ENCODE assay signal across 29 mouse cellular contexts in the genomic region with DNA sequence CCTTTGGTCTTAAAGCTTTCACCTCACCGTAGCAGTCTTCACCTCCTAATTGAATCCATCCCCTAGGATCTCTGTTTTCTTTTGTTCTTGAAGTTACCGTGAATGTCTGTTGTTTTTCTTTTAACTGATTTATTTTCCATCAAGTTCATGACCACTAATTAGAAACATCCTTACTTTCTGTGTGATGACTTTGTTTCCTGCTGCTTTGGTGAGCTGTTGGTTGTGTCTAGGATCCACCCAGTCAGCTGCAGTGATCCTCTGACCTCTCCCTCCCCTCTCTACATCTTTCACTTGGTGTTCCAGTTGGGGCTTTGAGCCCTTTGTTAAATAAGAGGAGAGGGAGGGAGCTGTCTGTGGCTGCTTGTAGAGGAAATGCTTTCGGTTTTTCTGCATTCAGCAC. TPM values are rescaled to one million over a fixed set of nuclear protein-coding genes. Genes with fewer than 3 reads are reported as not detected.
DNase-seq lines count a peak whose midpoint lies in the region; ATAC-seq and TF ChIP-seq lines count a peak whose summit lies in the region.
"Had no signal": no experiment of that assay in that cellular context is flagged by ENCODE, and none has a peak within 500 bp of the region (broad histone marks: within the 10 kb centered on the region; RNA-seq: fewer than 3 reads in every experiment).

No protein-coding gene starts in this region.

- TF ChIP-seq POLR2A in limb, embryonic 14.5 days (IDR thresholded peaks at IDR 0.05; ENCODE audit: borderline replicate concordance, extremely low read depth, insufficient read depth, insufficient read length), result no peak

- H3K4me2 ChIP-seq in midbrain, postnatal 0 days (ENCODE audit: low read depth, low read length, poor library complexity, severe bottlenecking), result no peak overlapping the region
- H3K4me2 ChIP-seq in embryonic facial prominence, embryonic 14.5 days (ENCODE audit: low read depth, low read length), result no peak overlapping the region
- H3K4me2 ChIP-seq in limb, embryonic 14.5 days (replicated peaks; ENCODE audit: low read depth, low read length, severe bottlenecking), result no peak overlapping the region
- H3K4me2 ChIP-seq: embryonic facial prominence, embryonic 12.5 days; heart, embryonic 12.5 days; liver, embryonic 13.5 days; lung, embryonic 14.5 days; neural tube, embryonic 12.5 days had no signal

- DNase-seq in midbrain, embryonic 10.5 days (ENCODE audit: low spot score), result no peak
- no peak for DNase-seq in midbrain, postnatal 0 days (ENCODE audit: low spot score)
- DNase-seq in embryo, embryonic 10.5 days (ENCODE audit: low spot score), result peak; percentile 67
- peak; percentile 52 for DNase-seq in embryonic facial prominence, embryonic 14.5 days (ENCODE audit: low spot score)
- DNase-seq in limb, embryonic 14.5 days (ENCODE audit: low spot score), result peak; percentile 3
- DNase-seq in left cerebral cortex, adult 18-20 months (ENCODE audit: low spot score in 2 of 2), result no peak
- no peak for DNase-seq in ovary, postnatal 10 days (ENCODE audit: low spot score)
- DNase-seq in layer of hippocampus, postnatal 14 days (ENCODE audit: low spot score in 2 of 2), result no peak
- DNase-seq: adrenal gland, postnatal 10 days; cerebellum, postnatal 10 days; gastrocnemius, postnatal 10 days; kidney, adult 2 months; layer of hippocampus, postnatal 36 days; left cerebral cortex, postnatal 4 days; liver, embryonic 13.5 days; lung, embryonic 14.5 days; lung, postnatal 36 days had no signal

- TF ChIP-seq CTCF in midbrain, postnatal 0 days (IDR thresholded peaks at IDR 0.05), result no peak

- H3K9me3 ChIP-seq in midbrain, embryonic 10.5 days (replicated peaks), result no peaks in the 10 kb centered on the region
- no peaks in the 10 kb centered on the region for H3K9me3 ChIP-seq in midbrain, postnatal 0 days (ENCODE audit: low read length)
- H3K9me3 ChIP-seq in embryonic facial prominence, embryonic 14.5 days (ENCODE audit: control insufficient read depth, low read length), result no peaks in the 10 kb centered on the region
- no peaks in the 10 kb centered on the region for H3K9me3 ChIP-seq in limb, embryonic 14.5 days (ENCODE audit: control insufficient read depth, low read length)
- H3K9me3 ChIP-seq: embryonic facial prominence, embryonic 12.5 days; forebrain, embryonic 10.5 days; heart, embryonic 12.5 days; liver, embryonic 13.5 days; neural tube, embryonic 12.5 days had no signal

- no peaks in the 10 kb centered on the region for H3K36me3 ChIP-seq in midbrain, embryonic 10.5 days
- no peaks in the 10 kb centered on the region for H3K36me3 ChIP-seq in midbrain, postnatal 0 days (ENCODE audit: insufficient read depth, low read length)
- H3K36me3 ChIP-seq in embryonic facial prominence, embryonic 14.5 days (ENCODE audit: control insufficient read depth, insufficient read depth, low read length), result no peaks in the 10 kb centered on the region
- H3K36me3 ChIP-seq in limb, embryonic 14.5 days (ENCODE audit: control insufficient read depth, insufficient read depth, low read length), result no peaks in the 10 kb centered on the region
- H3K36me3 ChIP-seq: embryonic facial prominence, embryonic 12.5 days; forebrain, embryonic 10.5 days; heart, embryonic 12.5 days; liver, embryonic 13.5 days; neural tube, embryonic 12.5 days had no signal

- 42% methylated on average over 3 of the region's 3 CpGs for WGBS in midbrain, embryonic 10.5 days
- WGBS in midbrain, postnatal 0 days, result 34% methylated on average over 3 of the region's 3 CpGs
- WGBS in embryonic facial prominence, embryonic 14.5 days, result 14% methylated on average over 3 of the region's 3 CpGs
- 14% methylated on average over 3 of the region's 3 CpGs for WGBS in limb, embryonic 14.5 days

- peaks cover 8% of the 10 kb centered on the region for H3K4me1 ChIP-seq in midbrain, embryonic 10.5 days
- H3K4me1 ChIP-seq in midbrain, postnatal 0 days (ENCODE audit: insufficient read depth, low read length), result no peaks in the 10 kb centered on the region
- peaks cover 5% of the 10 kb centered on the region; the same call in 1 of the 2 replicates for H3K4me1 ChIP-seq in embryonic facial prominence, embryonic 14.5 days (ENCODE audit: control insufficient read depth, insufficient read depth, low read length)
- peaks cover 3% of the 10 kb centered on the region; the same call in 1 of the 2 replicates for H3K4me1 ChIP-seq in limb, embryonic 14.5 days (ENCODE audit: control insufficient read depth, insufficient read depth, low read length)
- H3K4me1 ChIP-seq: heart, embryonic 12.5 days; liver, embryonic 13.5 days; neural tube, embryonic 12.5 days had no signal

- no peak overlapping the region for H3K9ac ChIP-seq in midbrain, postnatal 0 days (replicated peaks; ENCODE audit: low read length, poor library complexity, severe bottlenecking)
- no peak overlapping the region for H3K9ac ChIP-seq in embryonic facial prominence, embryonic 14.5 days (ENCODE audit: low read depth, low read length)
- no peak overlapping the region for H3K9ac ChIP-seq in limb, embryonic 14.5 days (ENCODE audit: low read depth, low read length, severe bottlenecking)
- H3K9ac ChIP-seq: embryonic facial prominence, embryonic 12.5 days; heart, embryonic 12.5 days; liver, embryonic 13.5 days; lung, embryonic 14.5 days; neural tube, embryonic 12.5 days had no signal

- 0 out of 2 replicates have a peak overlapping the region, but pooled peaks have one; percentile 42 for H3K27ac ChIP-seq in midbrain, embryonic 10.5 days (replicated peaks)
- no peak overlapping the region for H3K27ac ChIP-seq in midbrain, postnatal 0 days (ENCODE audit: low read depth, low read length)
- H3K27ac ChIP-seq in embryonic facial prominence, embryonic 14.5 days (replicated peaks; ENCODE audit: low read depth, low read length), result no peak overlapping the region
- no peak overlapping the region for H3K27ac ChIP-seq in limb, embryonic 14.5 days (replicated peaks; ENCODE audit: low read depth, low read length)
- H3K27ac ChIP-seq: embryonic facial prominence, embryonic 12.5 days; forebrain, embryonic 10.5 days; liver, embryonic 13.5 days; neural tube, embryonic 12.5 days; stomach, postnatal 0 days had no signal

- ATAC-seq in midbrain, postnatal 0 days (ENCODE audit: low FRiP score), result no peak
- no peak for ATAC-seq in embryonic facial prominence, embryonic 14.5 days (ENCODE audit: low read depth)
- ATAC-seq in limb, embryonic 14.5 days (ENCODE audit: low FRiP score, low read depth), result no peak
- ATAC-seq: activated CD4-positive, CD25-positive, alpha-beta regulatory T cell, adult 4 months; hindbrain, embryonic 16.5 days had no signal

- H3K27me3 ChIP-seq in midbrain, embryonic 10.5 days (ENCODE audit: low read depth, poor library complexity, severe bottlenecking), result no peaks in the 10 kb centered on the region
- no peaks in the 10 kb centered on the region for H3K27me3 ChIP-seq in midbrain, postnatal 0 days (ENCODE audit: insufficient read depth, low read length)
- no peaks in the 10 kb centered on the region for H3K27me3 ChIP-seq in embryonic facial prominence, embryonic 14.5 days (replicated peaks; ENCODE audit: control insufficient read depth, insufficient read depth, low read length)
- H3K27me3 ChIP-seq in limb, embryonic 14.5 days (ENCODE audit: control insufficient read depth, insufficient read depth, low read length), result no peaks in the 10 kb centered on the region
- H3K27me3 ChIP-seq: embryonic facial prominence, embryonic 12.5 days; heart, embryonic 12.5 days; liver, embryonic 13.5 days; neural tube, embryonic 12.5 days had no signal

- no peak overlapping the region for H3K4me3 ChIP-seq in midbrain, embryonic 10.5 days
- H3K4me3 ChIP-seq in midbrain, postnatal 0 days (ENCODE audit: low read depth, low read length), result no peak overlapping the region
- H3K4me3 ChIP-seq in embryonic facial prominence, embryonic 14.5 days (ENCODE audit: low read depth, low read length), result no peak overlapping the region
- H3K4me3 ChIP-seq in limb, embryonic 14.5 days (replicated peaks; ENCODE audit: low read length), result no peak overlapping the region
- H3K4me3 ChIP-seq: embryonic facial prominence, embryonic 12.5 days; forebrain, embryonic 10.5 days; heart, embryonic 12.5 days; liver, embryonic 13.5 days; neural tube, embryonic 12.5 days had no signal

RNA-seq across cellular contexts. Expression of gene Ccdc169, which starts 11.0 kb away (rescaled TPM):
- 0.10 and 0.25 TPM in 2 replicates for polyA plus RNA-seq in midbrain, embryonic 10.5 days (2016; fragmentation: Nextera tagmentation; extraction: Ambion mirVana)
- total RNA-seq in midbrain, postnatal 0 days (2014; rRNA removed), result 0.05 and 2.2 TPM in 2 replicates
- polyA plus RNA-seq in midbrain, postnatal 0 days (2015; fragmentation: Nextera tagmentation; extraction: Ambion mirVana), result 0.11 and 0.16 TPM in 2 replicates
- polyA plus RNA-seq in embryonic facial prominence, embryonic 14.5 days (2014; fragmentation: Nextera tagmentation; extraction: Ambion mirVana), result 0.09 and 0.22 TPM in 2 replicates
- polyA plus RNA-seq in limb, embryonic 14.5 days (2012; rRNA removed), result 0.10 and 0.11 TPM in 2 replicates
- 0.07 and 0.25 TPM in 2 replicates for polyA plus RNA-seq in limb, embryonic 14.5 days (2014; fragmentation: Nextera tagmentation; extraction: Ambion mirVana)
- under 1 TPM in 1 of 2 experiments, not detected in 1; 0.12 TPM for total RNA-seq in left cerebral cortex, adult 18-20 months (2021)
- total RNA-seq in layer of hippocampus, postnatal 14 days (2021), result not detected
- total RNA-seq: megakaryocyte-erythroid progenitor cell, adult 5-6 weeks had no signal
- polyA plus RNA-seq: activated CD4-positive, CD25-positive, alpha-beta regulatory T cell, adult 4 months; forebrain, embryonic 10.5 days; liver, embryonic 13.5 days; lung, embryonic 14.5 days; neural tube, embryonic 12.5 days; thymus, postnatal 0 days had no signal

RNA-seq across cellular contexts. Expression of gene Sohlh2, which starts 33.7 kb away (rescaled TPM):
- polyA plus RNA-seq in midbrain, embryonic 10.5 days (2016; fragmentation: Nextera tagmentation; extraction: Ambion mirVana), result 0.05 TPM in 1 of 2 replicates, not detected in the other
- not detected in 2 replicates for total RNA-seq in midbrain, postnatal 0 days (2014; rRNA removed)
- polyA plus RNA-seq in midbrain, postnatal 0 days (2015; fragmentation: Nextera tagmentation; extraction: Ambion mirVana), result not detected in 2 replicates
- polyA plus RNA-seq in embryonic facial prominence, embryonic 14.5 days (2014; fragmentation: Nextera tagmentation; extraction: Ambion mirVana), result 0.15 TPM in 1 of 2 replicates, not detected in the other
- 0.09 and 0.12 TPM in 2 replicates for polyA plus RNA-seq in limb, embryonic 14.5 days (2012; rRNA removed)
- not detected in 2 replicates for polyA plus RNA-seq in limb, embryonic 14.5 days (2014; fragmentation: Nextera tagmentation; extraction: Ambion mirVana)
- not detected for total RNA-seq in left cerebral cortex, adult 18-20 months (2021)
- total RNA-seq in layer of hippocampus, postnatal 14 days (2021), result not detected
- total RNA-seq: adrenal gland, postnatal 10 days; heart, postnatal 25 days; layer of hippocampus, adult 18-20 months; layer of hippocampus, postnatal 36 days; left cerebral cortex, postnatal 4 days; megakaryocyte-erythroid progenitor cell, adult 5-6 weeks had no signal
- polyA plus RNA-seq: activated CD4-positive, CD25-positive, alpha-beta regulatory T cell, adult 4 months; embryonic facial prominence, embryonic 12.5 days; forebrain, embryonic 10.5 days; frontal cortex, adult 2 months; kidney, adult 2 months; liver, embryonic 13.5 days; lung, embryonic 14.5 days; neural tube, embryonic 12.5 days; stomach, postnatal 0 days; thymus, postnatal 0 days had no signal

RNA-seq across cellular contexts. Expression of gene Spg20, which starts 36.2 kb away (rescaled TPM):
- 50.5 and 51.6 TPM in 2 replicates for polyA plus RNA-seq in midbrain, embryonic 10.5 days (2016; fragmentation: Nextera tagmentation; extraction: Ambion mirVana)
- total RNA-seq in midbrain, postnatal 0 days (2014; rRNA removed), result 13.4 and 15.5 TPM in 2 replicates
- 8.3 and 9.3 TPM in 2 replicates for polyA plus RNA-seq in midbrain, postnatal 0 days (2015; fragmentation: Nextera tagmentation; extraction: Ambion mirVana)
- 67.3 and 78.3 TPM in 2 replicates for polyA plus RNA-seq in embryonic facial prominence, embryonic 14.5 days (2014; fragmentation: Nextera tagmentation; extraction: Ambion mirVana)
- polyA plus RNA-seq in limb, embryonic 14.5 days (2012; rRNA removed), result 52.3 and 53.2 TPM in 2 replicates
- 80.0 and 81.1 TPM in 2 replicates for polyA plus RNA-seq in limb, embryonic 14.5 days (2014; fragmentation: Nextera tagmentation; extraction: Ambion mirVana)
- 10 to 100 TPM; 33.7 to 36.3 TPM for total RNA-seq in left cerebral cortex, adult 18-20 months (2021)
- 10 to 100 TPM; 24.6 to 27.0 TPM for total RNA-seq in layer of hippocampus, postnatal 14 days (2021)

Comparison
In these comparisons a context has a peak if more than half of its experiments do, and no peak if none do; other contexts are left out.
1. DNase-seq: peak in embryo, embryonic 10.5 days (single experiment), embryonic facial prominence, embryonic 14.5 days (single experiment) and limb, embryonic 14.5 days (single experiment); none in midbrain, embryonic 10.5 days (single experiment), midbrain, postnatal 0 days (single experiment), left cerebral cortex, adult 18-20 months (0 of 2), ovary, postnatal 10 days (single experiment) and layer of hippocampus, postnatal 14 days (0 of 2).